Mouse (Mus musculus) left cerebral cortex, adult 18-20 months (tissue): ENCODE measurements around the gene Klhdc3. TPM values are rescaled to one million over a fixed set of nuclear protein-coding genes. Genes with fewer than 3 reads are reported as not detected.
A peak's percentile ranks its signal among the peaks of the same experiment; 100 is the strongest.

Experiments
- DNase-seq, 2 experiments: peaks; one replicate each; pipeline ENCODE4 v3.0.0; 2021 to 2022; ENCODE audit warnings: low spot score in 2 of 2, mixed read lengths in 1 of 2
- total RNA-seq, 2 experiments: library from RNA; stranded (reverse); gene quantifications; 2 replicates each; pipeline ENCODE4 v1.2.3; 2021

The Klhdc3 gene
- total RNA-seq, 2 experiments from 2014 or later = 190 to 207 TPM

- no peak for DNase-seq
Observed at GRCm38 (mm10) chr17:46703971-46704886, 23.5 kb upstream of the Klhdc3 start.

- DNase-seq = no peak
Observed at GRCm38 (mm10) chr17:46702506-46702905, 21.8 kb upstream of the Klhdc3 start.

GRCm38 (mm10) chr17:46702100-46702499 is 21.4 kb upstream of the Klhdc3 start:
- DNase-seq = peak in 1 of 2 experiments; percentile 16

- peak in 1 of 2 experiments; percentile 25 for DNase-seq
Observed at GRCm38 (mm10) chr17:46701489-46701888, 20.8 kb upstream of the Klhdc3 start.

- DNase-seq = no peak
Observed at GRCm38 (mm10) chr17:46699912-46700311, 19.2 kb upstream of the Klhdc3 start.

GRCm38 (mm10) chr17:46699245-46699644 is 18.5 kb upstream of the Klhdc3 start:
- no peak for DNase-seq

GRCm38 (mm10) chr17:46698515-46698914 is 17.8 kb upstream of the Klhdc3 start:
- no peak for DNase-seq

GRCm38 (mm10) chr17:46694517-46695063 is 13.9 kb upstream of the Klhdc3 start:
- no peak for DNase-seq

- no peak for DNase-seq
Observed at GRCm38 (mm10) chr17:46691390-46691789, 10.7 kb upstream of the Klhdc3 start.

- no peak for DNase-seq
Observed at GRCm38 (mm10) chr17:46690665-46691064, 10.0 kb upstream of the Klhdc3 start.

GRCm38 (mm10) chr17:46685913-46686312 is 5.2 kb upstream of the Klhdc3 start:
- DNase-seq = no peak

- no peak for DNase-seq
Observed at GRCm38 (mm10) chr17:46682654-46683389, 2.1 kb upstream of the Klhdc3 start.

- no peak for DNase-seq
Observed at GRCm38 (mm10) chr17:46681466-46682118, 878 bp upstream of the Klhdc3 start.

- DNase-seq = peak; percentile 24 to 30
Observed at GRCm38 (mm10) chr17:46679843-46680759, 613 bp downstream of the Klhdc3 start.

GRCm38 (mm10) chr17:46678911-46679310 is 1.8 kb downstream of the Klhdc3 start:
- no peak for DNase-seq

- no peak for DNase-seq
Observed at GRCm38 (mm10) chr17:46678416-46678815, 2.3 kb downstream of the Klhdc3 start, which contains the start of gene Mea1. Gene Mea1 (plus strand): TSS chr17:46678793.

GRCm38 (mm10) chr17:46674530-46675283 is 6.0 kb downstream of the Klhdc3 start:
- DNase-seq = no peak

GRCm38 (mm10) chr17:46673850-46674529 is 6.7 kb downstream of the Klhdc3 start, which contains the start of gene Rrp36:
Gene Rrp36 (minus strand): TSS chr17:46674352.
- peak; percentile 91 to 92 for DNase-seq

GRCm38 (mm10) chr17:46669911-46670310 is 10.8 kb downstream of the Klhdc3 start:
- DNase-seq = no peak
